Mouse (Mus musculus): ENCODE data around the gene Dapk2.

The Dapk2 gene

DNA sequence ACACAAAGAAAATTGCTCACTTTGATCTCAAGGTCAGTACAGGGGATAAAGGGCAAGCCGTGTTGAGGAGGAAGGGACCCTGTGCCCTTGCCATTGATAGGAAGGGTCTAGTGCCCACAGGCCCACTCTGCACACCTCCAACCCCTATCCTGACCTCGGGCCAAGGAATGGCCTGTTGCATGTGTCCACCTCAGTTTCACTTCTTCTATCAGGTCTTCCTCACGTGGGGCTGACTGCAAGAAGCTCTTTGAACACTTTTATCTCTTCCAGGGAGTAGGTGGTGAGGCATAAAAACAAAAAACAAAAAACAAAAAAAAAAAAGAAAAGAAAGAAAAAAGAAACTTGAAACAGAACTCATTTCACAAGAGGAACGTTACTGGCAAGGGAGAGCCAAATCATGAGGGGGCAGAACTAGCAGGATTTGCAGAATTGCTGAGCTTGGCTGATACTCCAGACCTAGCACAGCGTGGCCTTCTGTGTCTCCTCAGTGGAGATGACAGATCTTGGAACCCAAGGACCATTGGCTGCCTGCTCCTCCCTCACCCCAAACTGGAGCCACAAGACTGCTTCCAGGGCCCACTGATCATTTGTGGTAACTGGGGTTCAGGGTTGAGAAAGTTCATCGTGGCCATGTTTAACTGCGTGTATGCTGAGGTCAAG is 73.9 kb downstream of the Dapk2 start:
- no peak for DNase-seq (ENCODE audit: low spot score)

DNA sequence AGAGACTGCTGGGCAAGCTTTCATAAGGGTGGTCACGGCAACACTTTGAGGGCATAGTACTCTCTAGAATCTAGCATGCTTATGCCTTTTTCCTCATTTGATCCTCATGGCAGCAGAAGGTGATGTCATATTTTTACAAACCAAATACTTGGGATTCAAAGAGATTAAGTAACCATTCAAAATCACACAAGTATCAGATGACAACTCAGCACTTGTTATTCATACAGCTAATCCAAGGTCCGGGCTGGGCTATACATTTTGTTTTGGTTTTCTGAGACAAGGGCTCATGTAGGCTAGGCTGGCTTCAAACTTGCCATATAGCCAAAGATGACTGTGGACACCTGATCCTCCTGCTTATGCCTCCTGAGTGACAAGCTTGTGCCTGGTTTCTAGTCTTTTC is 78.6 kb downstream of the Dapk2 start:
- DNase-seq (ENCODE audit: low spot score), result no peak

DNA sequence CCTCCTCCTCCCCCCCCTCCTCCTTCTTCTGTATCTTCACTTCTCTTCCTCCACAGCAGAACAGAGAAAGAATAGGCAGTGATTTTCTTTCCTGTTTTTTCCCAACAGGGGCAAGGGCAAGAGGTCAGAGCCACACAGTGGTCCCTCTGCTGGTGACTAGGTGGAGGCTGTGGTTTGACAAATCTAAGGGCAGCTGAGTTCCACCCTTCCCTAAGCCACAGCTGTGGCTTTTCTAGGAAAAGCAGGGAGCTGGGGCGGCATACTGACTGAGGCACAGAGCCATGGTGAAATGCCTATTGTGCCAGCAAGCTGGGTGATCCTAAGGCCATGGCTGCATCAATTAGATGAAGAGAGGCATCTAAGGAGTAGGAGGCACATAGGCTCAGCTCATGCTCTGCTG is 79.7 kb downstream of the Dapk2 start:
- no peak for DNase-seq (ENCODE audit: low spot score)

DNA sequence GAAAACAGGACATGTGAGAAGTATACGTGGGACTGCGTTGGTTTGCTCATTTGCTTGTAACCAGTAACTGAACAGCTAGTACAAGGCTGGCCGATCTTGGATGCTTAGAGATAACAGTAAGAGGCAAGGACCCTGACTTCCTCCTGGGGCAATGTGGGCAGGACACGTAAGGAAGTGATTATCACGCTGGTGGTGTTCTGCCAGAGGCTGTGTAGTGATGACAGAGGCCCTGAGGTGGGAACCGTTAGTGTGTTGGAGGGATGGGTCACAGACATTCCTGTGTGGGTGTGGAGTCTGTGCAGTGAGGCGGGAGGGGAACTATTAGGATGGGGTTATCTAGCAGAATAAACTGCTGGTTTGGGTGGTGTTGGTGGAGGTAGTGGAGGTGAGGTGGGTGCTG is 81.2 kb downstream of the Dapk2 start:
- no peak for DNase-seq (ENCODE audit: low spot score)

DNA sequence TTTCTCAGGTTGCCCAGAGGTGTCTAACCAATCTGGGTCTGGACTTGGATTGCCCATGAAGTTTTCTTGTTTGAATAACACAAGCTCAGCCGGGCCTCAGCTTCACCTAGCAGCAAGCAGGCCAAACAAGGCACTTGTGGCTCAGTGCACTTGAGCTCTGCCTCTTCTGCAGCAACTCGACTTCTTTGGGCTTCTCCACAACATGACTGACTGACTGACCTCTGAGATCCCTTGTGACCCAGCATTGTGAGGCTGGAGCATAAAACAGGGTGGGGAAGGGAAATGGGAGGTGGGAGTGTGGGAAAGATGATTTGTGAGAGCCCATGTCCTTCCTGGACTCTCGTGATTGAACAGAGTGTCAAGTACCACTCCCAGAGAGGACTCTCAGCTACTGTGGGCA is 81.7 kb downstream of the Dapk2 start:
- no peak for DNase-seq (ENCODE audit: low spot score)

DNA sequence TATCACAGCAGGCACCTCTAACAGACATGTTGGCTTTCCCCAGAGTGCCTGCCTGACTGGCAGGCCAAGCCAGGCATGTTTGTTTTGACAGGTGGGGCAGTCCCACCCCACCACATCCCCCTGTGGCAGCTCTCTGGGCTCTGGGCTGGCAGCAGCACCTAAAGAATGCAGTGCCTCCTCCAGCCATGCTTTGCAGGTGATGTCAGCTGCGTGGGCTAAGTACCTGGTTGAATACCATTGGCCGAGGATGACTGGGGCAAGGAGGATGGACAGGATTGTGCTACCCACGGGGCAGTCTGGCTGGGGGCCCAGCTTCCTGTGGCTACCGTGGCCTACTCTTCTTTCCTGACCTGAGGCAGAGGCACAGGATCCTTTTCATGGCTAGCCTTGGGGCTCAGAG is 82.5 kb downstream of the Dapk2 start:
- no peak for DNase-seq (ENCODE audit: low spot score)

DNA sequence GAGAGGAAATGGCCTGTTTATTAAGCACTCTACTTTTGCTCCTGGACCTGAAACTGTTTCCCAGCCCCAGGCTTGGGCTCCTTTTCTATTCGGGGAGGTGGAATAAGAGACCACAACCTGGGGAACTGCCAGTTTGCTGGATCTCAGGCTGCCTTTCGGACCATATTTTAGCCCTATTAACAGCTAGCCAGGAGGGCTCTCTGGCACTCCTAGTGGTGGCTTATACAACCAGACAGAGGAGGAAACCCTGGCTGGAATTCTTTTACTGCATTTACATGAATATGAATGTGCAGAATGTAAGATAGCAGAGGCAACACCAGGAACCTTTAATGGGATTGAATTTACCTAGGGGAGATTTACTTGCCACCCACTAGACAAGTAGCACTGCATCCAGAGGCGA is 83.0 kb downstream of the Dapk2 start:
- DNase-seq (ENCODE audit: low spot score), result no peak

DNA sequence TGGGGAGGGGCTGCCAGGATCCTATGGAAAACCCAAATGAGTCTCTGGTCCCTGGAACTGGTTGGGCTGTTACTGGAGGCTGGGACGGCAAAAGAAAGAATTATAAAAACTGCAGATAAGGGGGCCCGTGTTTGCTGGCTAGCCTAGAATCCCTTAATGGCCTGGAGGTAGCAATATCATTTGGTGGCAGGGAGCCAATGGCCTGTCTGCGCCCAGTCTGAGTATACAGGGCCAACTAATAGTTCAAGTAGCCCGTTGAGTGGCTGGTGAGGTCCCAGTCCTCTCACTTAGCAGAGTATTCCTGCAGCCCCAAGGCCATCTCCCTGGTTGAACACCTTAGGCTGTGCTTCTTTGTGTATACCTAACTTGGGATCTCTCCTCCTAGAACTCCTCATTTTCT is 83.7 kb downstream of the Dapk2 start:
- no peak for DNase-seq (ENCODE audit: low spot score)

DNA sequence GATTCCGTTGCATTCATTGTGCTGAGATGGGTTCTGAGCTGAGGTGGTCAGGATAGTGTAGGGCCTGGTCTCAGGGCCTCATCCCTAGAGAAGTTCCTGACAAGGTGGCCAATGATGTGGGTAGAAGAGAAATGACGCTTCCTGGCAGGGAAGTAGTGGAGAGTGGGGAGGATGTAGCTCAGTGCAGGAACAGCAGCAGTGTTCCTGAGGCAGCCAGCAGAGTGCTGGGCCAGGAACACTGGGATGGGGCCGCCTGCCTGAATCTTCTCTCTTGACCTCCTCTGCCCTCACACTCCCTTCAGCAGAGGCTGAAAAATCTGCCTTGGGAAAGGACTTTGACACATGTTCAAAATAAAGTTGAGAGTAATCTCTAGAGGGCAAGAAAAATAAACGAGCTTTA is 85.2 kb downstream of the Dapk2 start:
- DNase-seq (ENCODE audit: low spot score), result no peak

DNA sequence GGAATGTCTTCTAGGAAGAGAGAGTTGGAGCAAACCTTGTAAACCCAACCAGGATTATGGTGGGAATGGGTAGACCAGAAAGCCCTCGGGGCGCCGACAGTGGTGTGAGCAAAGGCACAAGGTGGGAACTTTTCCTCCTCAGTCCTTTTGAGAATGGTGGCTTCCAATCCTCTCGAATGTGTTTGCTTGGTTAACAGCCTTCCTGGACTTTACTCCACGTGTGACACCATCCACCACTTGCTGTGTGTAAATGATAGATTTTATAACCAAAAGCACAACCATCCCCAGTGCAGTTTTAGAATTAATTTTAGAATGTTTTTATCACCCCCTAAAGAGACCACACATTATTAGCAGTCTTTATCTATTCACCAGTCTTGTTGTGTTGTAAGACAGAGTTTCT is 86.1 kb downstream of the Dapk2 start:
- DNase-seq (ENCODE audit: low spot score), result no peak

DNA sequence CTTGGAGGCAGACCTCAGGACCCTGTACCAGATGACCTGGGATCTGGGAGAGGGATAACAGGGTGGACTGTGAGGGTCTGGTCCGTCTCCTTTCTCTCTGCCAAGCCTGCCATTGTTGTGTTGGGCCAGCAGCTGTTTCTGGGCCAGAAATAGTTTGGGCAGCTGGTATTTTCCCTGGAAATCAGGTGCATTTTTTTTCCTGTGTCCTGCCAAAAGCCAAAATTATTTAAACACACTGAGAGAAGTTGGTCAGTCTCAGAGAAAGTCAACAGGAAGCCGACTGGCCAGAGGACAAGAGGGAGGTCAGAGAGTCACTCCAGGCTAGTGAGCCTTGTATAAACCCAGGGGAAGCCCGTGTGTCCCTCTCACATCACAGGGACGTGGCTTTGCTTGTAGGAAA is 87.7 kb downstream of the Dapk2 start:
- DNase-seq (ENCODE audit: low spot score), result no peak

DNA sequence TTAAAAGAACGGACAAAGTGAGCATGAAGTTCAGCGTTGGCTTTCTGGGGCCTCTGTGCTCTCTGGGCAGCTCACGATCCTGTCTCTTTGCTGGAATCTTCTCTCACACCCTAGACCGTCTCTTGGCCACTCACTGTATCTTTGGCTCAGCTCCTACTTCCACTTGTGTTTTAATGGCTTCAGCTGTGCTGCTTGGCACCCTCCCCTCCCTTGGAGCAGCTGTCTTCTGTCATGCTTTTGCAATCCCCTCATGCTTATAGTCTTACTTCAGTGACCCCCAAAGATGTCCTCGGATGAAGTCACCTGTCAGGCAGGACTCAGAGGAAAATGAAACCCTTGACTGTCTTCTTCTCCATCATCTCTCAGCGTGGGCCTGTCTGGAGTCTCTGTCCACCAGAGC is 91.3 kb downstream of the Dapk2 start:
- no peak for DNase-seq (ENCODE audit: low spot score)

DNA sequence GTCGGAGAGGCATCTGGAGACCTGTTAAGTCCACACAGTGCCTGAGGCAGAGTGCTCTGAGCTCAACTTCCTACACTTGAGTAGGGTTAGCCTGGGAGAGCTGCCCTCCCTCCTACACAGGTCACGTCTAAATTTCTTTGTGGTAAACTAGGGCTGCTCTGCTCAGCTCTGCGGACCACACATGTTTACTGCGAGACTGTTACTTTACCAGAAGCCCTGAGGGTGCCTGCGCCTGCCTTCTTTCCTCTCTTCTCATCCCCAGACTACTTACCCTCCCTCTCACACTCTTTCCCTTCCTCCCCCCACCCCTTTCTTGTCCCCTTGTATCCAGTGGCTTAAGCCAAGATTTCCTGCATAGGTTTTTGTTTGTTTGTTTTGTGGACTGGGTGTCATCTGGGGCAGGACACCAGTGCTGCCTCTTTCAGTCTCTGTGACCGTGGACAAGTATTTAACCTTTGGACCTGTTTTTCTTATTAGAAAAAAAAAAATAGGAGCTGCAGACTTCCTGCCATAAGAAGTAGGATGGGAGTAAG is 93.2 kb downstream of the Dapk2 start:
- no peak for DNase-seq (ENCODE audit: low spot score)

DNA sequence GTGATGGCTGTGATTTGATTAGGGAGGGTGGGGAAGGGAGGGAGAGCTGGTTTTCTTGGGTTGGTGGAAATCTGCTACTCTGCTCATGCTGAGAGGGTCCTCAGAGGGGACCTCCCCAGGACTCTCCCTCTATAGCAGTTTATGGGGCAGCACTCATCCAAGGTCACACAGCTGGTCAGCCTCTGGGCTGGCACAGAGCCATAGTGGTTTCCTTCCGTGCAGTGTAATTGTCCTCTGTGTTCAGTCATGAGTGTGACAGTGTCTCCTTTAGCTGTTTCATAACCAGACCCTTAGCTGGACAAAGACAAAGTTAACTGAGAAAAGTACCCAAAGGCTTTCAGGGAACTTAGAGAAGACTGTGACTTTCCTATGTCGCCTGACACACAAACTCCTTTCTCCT is 103.7 kb downstream of the Dapk2 start:
- no peak for DNase-seq (ENCODE audit: low spot score)

DNA sequence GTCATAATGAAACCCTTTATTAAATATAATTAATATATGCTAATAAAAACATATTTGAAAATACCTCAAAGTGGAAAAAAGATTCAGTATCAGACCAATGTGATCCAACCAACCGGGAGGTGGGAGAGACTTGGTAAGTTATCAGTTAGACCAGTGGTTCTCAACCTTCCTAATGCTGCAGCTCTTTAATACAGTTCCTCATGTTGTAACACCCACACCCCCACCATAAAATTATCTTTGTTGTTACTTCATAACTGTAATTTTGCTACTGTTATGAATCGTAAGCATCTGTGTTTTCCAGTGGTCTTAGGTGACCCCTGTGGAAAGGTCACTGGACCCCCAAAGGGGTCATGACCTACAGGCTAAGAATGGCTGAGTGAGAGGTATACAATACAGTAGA is 105.7 kb downstream of the Dapk2 start:
- no peak for DNase-seq (ENCODE audit: low spot score)

DNA sequence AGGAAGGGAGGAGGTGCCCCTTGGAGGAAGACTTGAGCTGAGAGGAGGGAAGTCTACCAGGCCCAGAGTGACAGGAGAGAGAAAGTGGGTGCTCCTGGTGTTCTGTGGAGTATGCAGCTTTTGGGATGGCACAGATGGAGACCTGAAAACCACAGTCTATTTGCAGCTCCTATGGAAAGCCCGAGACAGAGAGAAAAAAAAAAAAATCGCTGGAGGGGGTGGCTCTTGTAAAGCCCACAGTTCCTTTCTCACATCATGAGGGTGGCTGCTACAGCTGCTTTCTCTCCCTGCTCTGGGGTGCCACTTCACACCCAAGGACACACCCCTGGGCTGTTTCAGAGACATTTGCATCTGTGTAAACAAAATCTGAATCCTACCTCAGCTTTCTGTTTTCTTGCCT is 107.6 kb downstream of the Dapk2 start:
- no peak for DNase-seq (ENCODE audit: low spot score)

DNA sequence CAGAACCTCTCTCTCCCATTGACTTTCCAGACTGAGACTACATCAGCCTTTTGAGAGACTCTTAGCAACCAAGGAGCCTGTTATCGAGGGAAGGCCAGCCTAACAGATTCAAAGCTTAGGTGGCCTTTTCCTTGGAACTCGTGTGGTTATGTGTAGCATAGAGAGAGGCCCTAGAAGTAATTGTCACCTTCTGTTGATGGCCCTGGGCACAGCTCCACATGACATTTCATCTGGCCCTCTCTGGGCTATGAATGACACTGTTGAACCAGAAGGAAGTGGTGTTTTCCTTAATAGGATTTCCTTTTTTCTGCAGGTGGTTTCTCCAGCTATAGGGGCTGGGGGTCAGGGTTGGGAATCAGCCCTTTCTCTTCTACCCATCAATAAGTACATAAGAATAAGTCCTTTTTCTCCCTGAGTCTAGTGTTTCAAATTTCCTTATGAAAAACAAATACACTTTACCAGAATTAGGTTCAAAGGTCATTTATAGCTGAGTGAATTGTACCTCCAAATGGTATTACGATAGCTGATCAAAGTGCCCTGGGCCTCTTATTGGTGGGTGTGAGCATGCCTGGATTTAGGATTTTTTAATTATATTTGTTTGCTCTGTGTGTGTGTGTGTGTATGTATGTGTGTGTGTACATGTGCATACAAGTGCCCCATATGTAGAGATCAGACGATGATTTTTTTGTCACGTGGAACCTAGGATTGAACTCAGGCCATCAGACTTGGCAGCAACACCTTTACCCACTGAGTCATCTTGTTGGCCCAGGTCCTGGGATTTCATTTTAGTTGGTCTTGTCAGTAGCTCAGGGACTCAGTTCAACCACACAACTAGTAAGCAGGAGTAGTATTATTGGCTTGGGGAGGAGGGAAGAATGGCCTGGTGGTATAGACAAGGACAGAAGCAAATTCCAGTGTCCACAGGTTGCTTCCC is 108.5 kb downstream of the Dapk2 start:
- no peak for DNase-seq (ENCODE audit: low spot score)

DNA sequence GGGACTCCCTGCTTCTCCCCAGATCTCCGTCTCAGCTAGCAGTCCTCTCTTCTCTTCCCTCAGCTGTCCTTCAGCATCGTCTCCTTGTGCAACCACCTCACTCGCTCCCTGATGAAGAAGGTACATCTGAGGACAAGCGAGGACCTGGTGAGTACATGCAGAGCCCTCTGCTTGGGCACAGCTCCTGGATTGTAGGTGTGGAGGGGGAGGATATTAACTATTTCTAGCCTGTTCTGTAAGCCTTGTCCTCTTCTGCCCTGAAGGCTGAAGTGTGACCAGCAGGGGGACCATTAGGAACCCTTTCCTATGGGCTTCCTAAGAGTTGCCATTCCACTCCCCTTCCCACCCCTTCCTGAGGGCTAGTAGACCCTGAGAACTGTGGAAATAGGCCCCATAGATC is 110.8 kb downstream of the Dapk2 start:
- DNase-seq (ENCODE audit: low spot score), result no peak

DNA sequence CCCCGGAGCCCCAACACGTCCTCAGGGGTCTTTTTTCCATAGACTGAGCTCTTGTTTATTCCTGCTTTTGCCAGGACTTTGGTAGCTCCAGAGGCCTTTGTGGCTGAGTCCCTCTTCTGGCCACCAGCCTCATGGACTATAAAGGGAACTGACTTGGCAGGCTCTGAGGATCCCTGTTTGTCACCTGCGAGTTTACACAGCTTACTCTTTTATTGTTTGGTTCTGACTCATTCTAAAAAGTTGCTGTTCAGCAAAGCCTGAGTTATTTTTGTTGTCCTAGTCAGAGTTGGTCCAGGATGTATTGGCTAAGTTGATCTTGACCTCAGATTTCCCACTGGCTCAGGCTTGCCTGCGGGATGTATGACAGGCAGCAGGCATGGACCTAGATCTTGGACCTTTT is 112.0 kb downstream of the Dapk2 start:
- DNase-seq (ENCODE audit: low spot score), result no peak

DNA sequence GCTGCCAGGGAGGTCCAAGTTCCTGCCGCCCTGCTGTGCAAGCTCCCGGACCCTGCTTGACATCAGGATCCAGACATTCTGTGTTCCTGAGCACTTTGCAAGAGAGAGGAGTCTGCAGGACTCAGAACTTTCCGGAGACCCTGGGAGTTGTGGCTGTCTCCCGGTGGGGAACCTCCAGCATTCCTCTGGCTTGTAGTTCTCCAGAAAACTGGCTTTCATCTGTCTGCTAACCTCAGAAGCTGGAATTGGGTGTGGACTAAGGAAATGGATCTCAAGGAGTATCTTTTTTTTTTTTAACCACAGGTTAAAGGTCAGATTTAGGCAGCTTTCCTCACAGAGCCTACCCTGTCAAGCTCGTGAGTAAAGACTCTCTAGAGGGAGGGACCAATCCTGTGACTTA is 113.7 kb downstream of the Dapk2 start:
- no peak for DNase-seq (ENCODE audit: low spot score)

DNA sequence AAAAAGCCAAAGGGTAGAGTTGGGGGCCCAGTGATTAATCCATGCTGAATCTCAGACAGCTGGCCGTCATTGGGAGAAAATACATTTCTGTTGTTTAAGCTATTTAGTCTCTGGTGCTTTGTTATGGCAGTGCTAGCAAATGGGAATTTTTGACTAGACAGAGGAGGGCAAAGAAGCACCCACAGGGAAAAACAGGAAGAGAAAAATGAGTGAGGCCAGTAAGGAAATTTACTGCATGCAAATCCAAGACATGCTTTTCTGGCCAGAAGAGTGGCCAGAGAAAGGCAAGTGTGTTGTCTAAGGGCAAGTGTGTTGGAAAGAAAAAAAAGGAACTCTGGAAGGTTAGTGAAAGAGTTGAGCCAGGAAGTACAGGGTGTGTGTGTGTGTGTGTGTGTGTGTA is 115.6 kb downstream of the Dapk2 start:
- no peak for DNase-seq (ENCODE audit: low spot score)

DNA sequence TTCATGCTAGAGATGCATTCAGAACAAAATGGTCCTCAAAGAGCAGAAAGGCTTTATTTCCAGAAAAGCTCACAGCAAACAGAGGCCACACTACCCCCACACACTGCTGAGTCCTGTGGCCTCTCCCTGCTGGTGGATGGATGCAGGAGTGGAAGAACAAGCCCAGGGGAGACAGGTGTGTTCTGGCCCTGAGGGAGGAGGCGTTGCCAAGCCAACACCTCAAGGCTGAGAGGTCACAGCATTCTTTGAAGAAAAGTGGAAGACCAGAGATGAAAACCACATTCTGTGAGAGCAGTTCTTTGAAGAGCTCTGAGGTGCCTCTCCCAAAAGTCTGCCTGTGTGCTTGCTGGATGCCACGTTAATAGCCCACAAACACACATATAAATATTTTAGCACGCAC is 116.6 kb downstream of the Dapk2 start:
- no peak for DNase-seq (ENCODE audit: low spot score)

DNA sequence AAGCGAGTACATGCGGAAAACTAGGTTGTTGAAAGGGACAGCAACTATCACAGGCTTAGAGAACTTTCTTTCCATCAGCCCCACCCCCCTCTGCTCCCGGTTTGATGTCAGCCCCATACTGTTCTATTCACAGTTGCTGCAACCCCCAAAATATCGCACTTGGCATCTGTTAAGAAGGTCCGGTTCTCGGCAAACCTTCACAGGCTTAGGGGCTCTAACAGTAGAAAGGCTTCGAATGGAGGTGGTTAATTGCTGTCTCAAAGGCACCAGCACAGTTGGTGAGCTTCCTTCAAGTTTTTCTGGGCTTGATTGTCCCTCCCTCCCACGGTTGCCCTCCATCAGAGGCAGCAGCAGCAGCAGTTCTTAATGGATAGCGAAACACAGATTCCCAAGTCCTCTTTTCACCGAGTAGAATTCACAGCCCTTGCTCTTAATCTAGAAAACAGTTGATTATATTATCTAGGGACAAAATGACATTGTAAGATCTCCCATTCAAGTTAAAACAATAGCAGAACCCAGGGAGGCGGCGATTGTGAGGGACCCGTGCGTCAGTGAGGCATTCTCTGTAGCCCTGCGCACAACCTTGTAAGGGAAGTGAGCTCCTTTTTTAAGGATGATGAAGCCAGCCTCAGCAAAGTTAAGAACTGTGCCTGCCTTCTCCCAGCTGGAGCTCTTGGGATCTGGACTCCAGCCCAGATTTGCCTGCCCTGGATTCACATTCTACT is 117.4 kb downstream of the Dapk2 start:
- no peak for DNase-seq (ENCODE audit: low spot score)

Measured in ovary, postnatal 10 days (tissue).